Mouse (Mus musculus): ENCODE data around the gene Celf3.

DNA sequence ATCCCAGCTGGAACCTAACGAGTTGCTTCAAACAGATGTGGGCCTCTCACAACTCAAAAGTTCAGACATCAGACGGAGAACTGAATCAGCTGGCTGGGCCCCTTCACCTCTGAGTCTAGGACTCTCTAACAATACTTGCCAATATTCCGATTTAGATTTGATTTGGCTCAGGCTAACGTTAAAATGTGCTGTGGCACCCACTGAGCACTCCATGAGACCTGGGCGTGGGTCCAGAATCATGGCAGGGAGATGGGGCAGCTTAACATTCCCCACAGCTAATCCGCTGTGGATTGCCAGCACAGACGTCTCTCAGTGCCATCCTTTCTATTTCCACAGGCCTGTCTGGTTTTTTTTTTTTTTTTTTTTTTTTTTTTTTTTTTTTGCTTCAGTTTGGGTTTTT, 7.8 kb downstream of the Celf3 start:
- no peak for TF ChIP-seq CTCF (IDR thresholded peaks at IDR 0.05 in 2 of 3, conservative IDR thresholded peaks at IDR 0.05 in 1 of 3; ENCODE audit: control insufficient read depth in 1 of 3, insufficient read depth in 1 of 3, low read depth in 2 of 3, low read length in 3 of 3, poor library complexity in 1 of 3, severe bottlenecking in 1 of 3)
- TF ChIP-seq ELF1 (IDR thresholded peaks at IDR 0.05; ENCODE audit: low read depth, low read length), result no peak
- TF ChIP-seq POLR2A (IDR thresholded peaks at IDR 0.05; ENCODE audit: control insufficient read depth in 1 of 2, insufficient read depth in 1 of 2, low read depth in 1 of 2, low read length in 2 of 2, poor library complexity in 1 of 2), result no peak
- TF ChIP-seq CHD2 (IDR thresholded peaks at IDR 0.05; ENCODE audit: low read length), result no peak
- no peak for TF ChIP-seq TAL1 (IDR thresholded peaks at IDR 0.05; ENCODE audit: low read length)
- TF ChIP-seq E2F4 (IDR thresholded peaks at IDR 0.05; ENCODE audit: borderline replicate concordance, low read depth, low read length), result no peak

Measured in MEL (cell line).